Mouse (Mus musculus) liver, embryonic 14.5 days (tissue): Measurements from ENCODE around the gene Samsn1. TPM values are rescaled to one million over a fixed set of nuclear protein-coding genes. Genes with fewer than 3 reads are reported as not detected.
"Not testable (repeated sequence)": the region's sequence is repeated elsewhere in the genome, so short reads cannot be mapped to it uniquely, and the experiment has no call there.

Source experiments
- ATAC-seq: fragments of 200-750 bp; cut with Nextera tagmentation; 2 replicates; pipeline ENCODE4 v1.8.0; 2017; ENCODE audit warnings: moderate number of reproducible peaks, mild to moderate bottlenecking, moderate library complexity; ENCODE audit not compliant: insufficient read depth
- DNase-seq, 3 experiments: peaks; one replicate each; pipeline ENCODE4 v3.0.0-alpha.2; 2012 to 2013; ENCODE audit warnings: low read depth in 3 of 3, low spot score in 3 of 3
- H3K27ac ChIP-seq: fragments of 300-500 bp; sonication (generic); 2 replicates; pipeline ENCODE4 v1.5.1; 2014; ENCODE audit warnings: moderate library complexity, mild to moderate bottlenecking, control low read depth, inconsistent platforms
- H3K27me3 ChIP-seq: fragments of 300-500 bp; sonication (generic); 2 replicates; pipeline ENCODE4 v1.6.1; 2014; ENCODE audit warnings: mild to moderate bottlenecking, low read length, moderate library complexity; ENCODE audit not compliant: control insufficient read depth, insufficient read depth
- H3K36me3 ChIP-seq: fragments of 300-500 bp; sonication (generic); replicated peaks from 2 replicates; pipeline ENCODE4 v1.6.1; 2014; ENCODE audit warnings: low read depth; ENCODE audit not compliant: control insufficient read depth, insufficient read depth
- H3K4me1 ChIP-seq, 2 experiments: fragments of 200-500 bp in 1 of 2; fragments of 300-500 bp in 1 of 2; sonication (generic) in 1 of 2; replicated peaks; 2 replicates each; pipeline ENCODE4 v1.6.1; 2012 to 2014; ENCODE audit warnings: antibody characterized with exemption in 1 of 2, inconsistent platforms in 1 of 2, low read length in 1 of 2; ENCODE audit not compliant: control insufficient read depth in 2 of 2, insufficient read depth in 2 of 2
- H3K4me2 ChIP-seq: fragments of 300-500 bp; sonication (generic); 2 replicates; pipeline ENCODE4 v1.6.1; 2014; ENCODE audit warnings: low read depth, mild to moderate bottlenecking, control low read depth, moderate library complexity
- H3K4me3 ChIP-seq, 2 experiments: fragments of 200-500 bp in 1 of 2; fragments of 300-500 bp in 1 of 2; sonication (generic) in 1 of 2; 2 replicates each; pipeline ENCODE4 v1.5.1; 2012 to 2014; ENCODE audit warnings: low read depth in 2 of 2, low read length in 2 of 2, mild to moderate bottlenecking in 2 of 2, control low read depth in 1 of 2, inconsistent platforms in 1 of 2, moderate library complexity in 1 of 2; ENCODE audit not compliant: insufficient read depth in 1 of 2
- H3K9ac ChIP-seq: fragments of 300-500 bp; sonication (generic); replicated peaks from 2 replicates; pipeline ENCODE4 v1.6.1; 2014; ENCODE audit warnings: mild to moderate bottlenecking, control low read depth, moderate library complexity
- H3K9me3 ChIP-seq: fragments of 300-500 bp; sonication (generic); 2 replicates; pipeline ENCODE4 v1.6.1; 2016; ENCODE audit warnings: low read length, mixed read lengths; ENCODE audit not compliant: control insufficient read depth
- CTCF ChIP-seq: IDR thresholded peaks from 2 replicates; pipeline ENCODE4 v1.5.1; 2016; ENCODE audit warnings: antibody characterized with exemption, low read depth, control low read depth
- EP300 ChIP-seq: IDR thresholded peaks from 2 replicates; pipeline ENCODE4 v1.6.1; 2016; ENCODE audit warnings: antibody characterized with exemption, low read depth
- WGBS: fragments of 180-500 bp; shearing (Covaris S2); extraction: QIAGEN DNeasy Blood & Tissue Kit; methylation state at CpG from one replicate; pipeline ENCODE4 v1.1.7; 2014; ENCODE audit not compliant: insufficient replicate concordance; 5-methylcytosine and 5-hydroxymethylcytosine counted together
- polyA plus RNA-seq, 2 experiments: library from polyadenylated mRNA; depleted of rRNA in 1 of 2; stranded (reverse) in 1 of 2; unstranded in 1 of 2; fragments of >200 nt; fragmentation: Nextera tagmentation in 1 of 2; extraction: Ambion mirVana in 1 of 2; gene quantifications; 2 replicates each; pipeline versions ENCODE4 v1.2.1 to v1.2.3; 2012 to 2014

Samsn1 gene
- polyA plus RNA-seq, 2 experiments, result 7.3 to 11.8 TPM

DNA sequence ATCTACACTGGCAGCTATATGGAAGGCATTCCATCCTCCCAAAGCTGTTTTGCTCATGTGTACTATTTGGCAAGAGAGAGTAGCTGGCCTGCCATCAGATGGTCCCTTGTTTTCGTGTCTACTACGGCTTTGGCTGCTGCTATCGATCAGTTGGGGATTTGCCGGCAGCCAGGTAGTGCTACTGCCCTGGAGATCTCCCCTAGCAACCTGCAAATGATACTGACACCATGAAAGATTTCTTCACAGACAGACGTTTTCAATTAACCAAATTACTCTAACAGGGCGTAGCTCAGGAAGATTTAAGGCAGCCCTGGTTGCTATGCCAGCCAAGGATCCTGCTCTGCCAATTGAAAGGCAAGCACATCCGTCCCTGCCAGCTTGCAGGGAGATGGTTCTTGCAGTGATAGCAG, 178.4 kb downstream of the Samsn1 start:
- H3K4me3 ChIP-seq, result no peak overlapping the region
- WGBS, result 76% methylated on average over 7 of the region's 7 CpGs
- no peak overlapping the region for H3K27ac ChIP-seq
- H3K4me2 ChIP-seq, result no peak overlapping the region
- no peak for DNase-seq
- TF ChIP-seq EP300 (no peak), CTCF (no peak)
- no peaks in the 10 kb centered on the region for H3K9me3 ChIP-seq
- no peaks in the 10 kb centered on the region for H3K27me3 ChIP-seq
- no peak overlapping the region for H3K9ac ChIP-seq
- peaks cover 17 to 19% of the 10 kb centered on the region in 2 experiments for H3K4me1 ChIP-seq
- H3K36me3 ChIP-seq, result no peaks in the 10 kb centered on the region
- ATAC-seq, result no peak

DNA sequence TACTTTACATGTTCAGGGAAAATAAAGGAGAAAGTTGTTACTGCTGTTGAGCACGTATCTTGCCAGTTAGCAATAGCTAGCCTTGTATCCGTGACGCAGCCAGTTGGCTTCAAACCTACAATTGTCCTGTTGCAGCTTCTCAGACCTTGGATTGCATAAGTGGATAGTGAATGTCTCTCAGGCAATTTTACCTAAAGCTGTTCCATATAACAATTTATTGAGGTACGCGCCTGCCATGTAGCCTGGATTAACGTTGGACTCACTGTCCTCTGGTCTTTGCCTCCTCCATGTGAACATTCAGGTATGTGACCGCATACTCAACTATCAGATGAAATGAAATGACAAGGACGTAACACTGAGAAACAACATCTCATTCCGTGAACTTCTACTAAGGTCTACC, 179.1 kb downstream of the Samsn1 start:
- Histone ChIP-seq H3K4me3 (no peak overlapping the region), H3K9ac (no peak overlapping the region), H3K27me3 (no peaks in the 10 kb centered on the region), H3K9me3 (no peaks in the 10 kb centered on the region), H3K27ac (no peak overlapping the region), H3K36me3 (no peaks in the 10 kb centered on the region), H3K4me1 (peaks cover 19 to 21% of the 10 kb centered on the region in 2 experiments), H3K4me2 (no peak overlapping the region)
- TF ChIP-seq EP300 (no peak), CTCF (no peak)
- 89% methylated on average over 9 of the region's 9 CpGs for WGBS
- ATAC-seq (no peak), DNase-seq (no peak)

DNA sequence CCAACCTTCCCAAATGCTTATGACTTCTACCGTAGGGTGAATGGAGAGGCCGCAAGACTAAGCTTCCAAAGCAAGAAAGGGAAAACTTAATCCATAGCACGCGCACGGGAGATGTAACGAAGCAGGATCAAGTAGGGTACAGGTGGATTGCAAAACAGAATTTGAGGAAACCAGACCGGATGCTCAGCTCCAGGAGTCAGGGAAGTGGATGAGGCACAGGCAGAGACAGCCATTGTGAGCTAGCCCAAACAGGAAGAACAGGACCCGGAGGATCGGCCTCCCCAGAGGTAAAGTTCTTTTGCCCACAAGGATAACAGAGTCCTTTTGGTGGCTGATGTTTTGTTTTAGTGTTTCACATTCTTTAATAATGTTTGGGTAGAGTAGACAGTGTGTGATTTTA, 179.5 kb downstream of the Samsn1 start:
- 80% methylated on average over 9 of the region's 9 CpGs for WGBS
- Histone ChIP-seq H3K4me2 (no peak overlapping the region), H3K9ac (no peak overlapping the region), H3K9me3 (no peaks in the 10 kb centered on the region), H3K4me1 (peaks cover 23 to 26% of the 10 kb centered on the region in 2 experiments), H3K36me3 (no peaks in the 10 kb centered on the region), H3K4me3 (no peak overlapping the region), H3K27me3 (no peaks in the 10 kb centered on the region), H3K27ac (no peak overlapping the region)
- ATAC-seq (no peak), DNase-seq (no peak)
- no peak for TF ChIP-seq EP300
- no peak for TF ChIP-seq CTCF

DNA sequence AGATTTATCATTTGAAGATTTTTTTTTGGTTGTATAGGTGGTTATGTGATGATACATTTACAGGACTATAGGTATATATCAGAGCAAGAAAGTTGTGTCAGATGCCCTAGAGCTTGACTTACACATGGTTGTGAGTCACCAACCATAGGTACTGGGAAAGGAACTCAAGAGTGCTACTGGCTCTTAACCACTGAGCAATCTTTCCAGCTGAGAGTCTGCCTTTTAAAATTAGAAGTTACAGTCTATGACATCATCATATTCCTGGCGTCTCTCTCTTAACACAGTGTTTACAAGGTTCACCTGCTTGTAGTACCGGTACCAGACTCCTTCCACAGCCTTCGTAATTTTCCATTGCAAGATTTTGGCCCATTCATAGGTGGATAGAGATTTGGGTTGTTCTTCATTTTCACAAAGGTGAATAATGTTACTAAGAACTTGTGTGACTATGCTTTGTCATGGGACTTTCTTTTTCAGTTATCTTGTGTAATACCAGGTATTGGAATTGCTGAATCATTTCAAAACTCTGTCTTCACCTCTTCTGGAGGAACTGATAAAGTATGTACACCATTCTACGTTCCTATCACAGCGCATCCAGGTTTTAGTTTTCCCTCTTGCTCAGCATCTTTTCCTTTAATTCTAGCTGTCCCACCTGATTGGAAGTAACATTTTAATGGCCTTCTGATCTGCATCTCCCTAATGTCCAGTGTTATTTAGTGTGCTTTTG, 184.2 kb downstream of the Samsn1 start:
- Histone ChIP-seq H3K4me2 (peak overlapping the region; percentile 50), H3K27me3 (no peaks in the 10 kb centered on the region), H3K4me3 (0 out of 4 replicates have a peak overlapping the region, but pooled peaks of 1 of the 2 experiments have one; percentile 11), H3K36me3 (no peaks in the 10 kb centered on the region), H3K27ac (peak overlapping the region; percentile 87), H3K9me3 (no peaks in the 10 kb centered on the region), H3K9ac (peak overlapping the region; percentile 23; the same call in 1 of the 2 replicates), H3K4me1 (peaks cover 28 to 33% of the 10 kb centered on the region in 2 experiments)
- peak; percentile 82 to 91 (median 89) for DNase-seq
- TF ChIP-seq EP300, result peak; percentile 99
- no peak for TF ChIP-seq CTCF
- peak; percentile 92 for ATAC-seq
- 43% methylated on average over 5 of the region's 5 CpGs for WGBS

DNA sequence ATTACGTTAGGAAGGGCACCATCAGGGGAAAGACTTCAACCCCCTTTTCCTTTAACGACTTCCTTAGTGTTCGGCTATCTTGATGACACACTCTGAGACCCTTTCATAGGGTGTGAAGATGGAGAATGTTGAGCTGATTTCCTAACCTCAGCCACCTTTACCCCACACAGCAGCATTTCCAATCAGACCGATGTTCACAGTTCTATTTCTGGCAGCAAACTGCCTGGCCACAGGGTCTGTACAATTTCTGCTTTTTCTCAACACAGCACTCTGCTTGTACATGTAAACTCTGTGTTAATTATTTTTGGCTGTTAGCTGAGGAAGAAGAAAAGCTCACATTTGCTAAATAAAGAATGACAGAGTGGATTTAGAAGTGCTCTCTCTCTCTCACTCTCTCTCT, 190.7 kb downstream of the Samsn1 start:
- H3K27ac ChIP-seq, result no peak overlapping the region
- no peak for ATAC-seq
- no peak for TF ChIP-seq CTCF
- TF ChIP-seq EP300, result no peak

DNA sequence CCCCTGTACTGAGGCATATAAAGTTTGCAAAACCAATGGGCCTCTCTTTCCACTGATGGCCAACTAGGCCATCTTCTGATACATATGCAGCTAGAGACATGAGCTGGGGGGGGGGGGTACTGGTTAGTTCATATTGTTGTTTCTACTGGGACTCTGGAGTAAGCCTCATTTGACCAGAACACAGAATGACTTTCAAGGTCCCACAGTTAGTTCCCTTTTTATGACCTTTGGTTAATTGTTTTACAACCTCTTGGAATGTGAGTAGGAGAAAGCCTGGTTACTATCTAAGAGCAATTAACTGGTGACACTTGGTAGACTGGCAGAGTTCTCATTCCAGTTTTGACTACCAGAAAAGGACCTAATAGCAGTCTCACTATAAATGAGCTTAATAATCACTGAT, 195.1 kb downstream of the Samsn1 start:
- ATAC-seq, H3K9ac ChIP-seq, H3K4me2 ChIP-seq: not testable (repeated sequence)

More for the DNA sequence above, 190.7 kb downstream of the Samsn1 start:
- no peaks in the 10 kb centered on the region for H3K9me3 ChIP-seq
- H3K9ac ChIP-seq, result no peak overlapping the region
- no peak overlapping the region for H3K4me2 ChIP-seq
- H3K4me1 ChIP-seq, result peaks cover 3 to 6% of the 10 kb centered on the region in 2 experiments
- H3K36me3 ChIP-seq, result no peaks in the 10 kb centered on the region
- WGBS, result 30% methylated on average over 4 of the region's 4 CpGs
- H3K27me3 ChIP-seq, result no peaks in the 10 kb centered on the region
- DNase-seq, result no peak
- H3K4me3 ChIP-seq, result no peak overlapping the region

More for the DNA sequence above, 195.1 kb downstream of the Samsn1 start:
- H3K27ac ChIP-seq, H3K9me3 ChIP-seq, H3K4me1 ChIP-seq, H3K27me3 ChIP-seq, DNase-seq, H3K4me3 ChIP-seq, H3K36me3 ChIP-seq: not testable (repeated sequence)
